Mouse (Mus musculus) cerebellum, adult 9-11 months (tissue): ENCODE results near the gene Adi1.
A peak's percentile ranks its signal among the peaks of the same experiment; 100 is the strongest.

Experiments used
- DNase-seq: peaks from one replicate; pipeline ENCODE4 v3.0.0; 2022

Gene Adi1

DNA sequence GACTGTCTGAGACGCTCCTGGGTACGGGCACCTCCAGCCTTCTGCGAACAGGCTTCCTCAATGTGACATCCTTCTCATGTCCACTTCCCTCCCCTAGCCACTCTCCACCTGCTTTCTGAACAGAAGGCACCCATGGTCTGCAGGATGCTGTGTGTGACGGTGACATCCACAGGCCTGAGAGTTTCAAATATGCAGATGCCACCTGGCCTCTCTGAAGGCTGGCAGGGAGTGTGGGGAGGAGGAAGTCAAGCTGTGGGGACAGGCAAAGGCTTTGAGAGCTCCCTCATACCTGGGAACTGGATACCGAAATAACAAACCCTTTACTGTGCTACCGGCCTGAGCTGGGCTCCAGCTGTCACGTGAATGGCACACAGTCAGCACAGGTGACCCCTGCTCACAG, 19.7 kb downstream of the Adi1 start:
- DNase-seq: peak; percentile 77

DNA sequence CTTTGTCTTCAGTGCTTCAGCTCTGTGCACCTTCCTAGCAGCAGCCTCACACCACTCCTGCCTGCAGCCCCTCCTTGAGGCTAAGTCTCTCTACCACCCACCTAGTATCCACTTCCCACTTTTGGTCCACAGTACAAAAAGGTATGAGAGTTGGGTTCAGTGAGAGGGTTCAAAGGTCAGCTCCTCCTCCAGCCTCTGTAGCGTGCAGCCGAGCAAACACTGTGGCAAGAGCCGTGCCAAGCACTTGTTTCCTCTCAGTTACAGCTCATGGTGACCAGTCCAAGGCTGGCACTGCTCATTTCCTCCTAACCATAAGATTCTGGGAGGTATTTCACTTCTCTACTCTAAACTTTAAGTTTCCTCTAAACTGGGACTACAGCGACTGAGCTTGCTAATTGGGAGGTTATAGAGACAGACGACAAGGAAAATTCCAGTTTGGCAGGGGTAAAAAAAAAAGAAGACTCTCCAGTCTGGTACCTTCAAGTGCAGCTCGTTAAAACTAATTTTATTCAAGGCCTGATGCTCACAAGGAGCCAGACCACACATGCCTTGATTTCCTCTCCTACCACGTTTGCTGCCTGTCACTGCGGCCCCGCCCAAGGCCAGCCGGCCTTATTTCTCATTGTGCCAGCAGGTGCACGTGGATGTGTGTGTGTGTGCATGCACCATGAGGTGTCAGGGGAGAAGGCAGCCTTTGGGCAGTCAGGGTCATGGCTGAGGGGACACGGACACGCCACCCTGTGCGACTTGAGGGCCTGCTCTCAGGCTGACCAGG, 23.0 kb downstream of the Adi1 start:
- DNase-seq: no peak

- no peak for DNase-seq
These were observed 24.1 kb downstream of the Adi1 start for GRCm38 (mm10) chr12:28699086-28699485.

- DNase-seq: peak; percentile 78
These were observed 24.6 kb downstream of the Adi1 start for GRCm38 (mm10) chr12:28699656-28700055.

GRCm38 (mm10) chr12:28700101-28700511, 25.1 kb downstream of the Adi1 start:
- peak; percentile 54 for DNase-seq

GRCm38 (mm10) chr12:28700561-28701025, 25.6 kb downstream of the Adi1 start:
- DNase-seq: peak; percentile 84

- DNase-seq: no peak
These were observed 26.3 kb downstream of the Adi1 start for GRCm38 (mm10) chr12:28701302-28701701.

DNA sequence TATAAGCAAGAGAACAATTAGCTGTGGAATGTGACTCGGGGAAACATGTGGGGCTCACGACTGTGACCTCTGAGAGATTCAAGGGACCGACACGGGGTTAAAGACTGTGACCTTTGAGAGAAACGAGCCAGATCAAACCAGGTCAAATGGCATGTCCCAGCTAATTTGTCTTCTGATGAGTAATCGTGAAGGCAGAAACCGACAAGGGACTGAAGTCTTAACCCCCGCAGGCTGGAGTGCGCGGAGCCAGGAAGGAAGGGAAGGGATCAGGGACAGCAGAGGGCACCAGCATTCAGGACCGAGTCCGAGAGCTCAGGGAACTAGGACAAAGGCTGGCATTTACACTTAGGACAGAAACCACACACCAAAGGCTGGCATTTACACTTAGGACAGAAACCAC, 29.4 kb downstream of the Adi1 start:
- no peak for DNase-seq

- no peak for DNase-seq
These were observed 30.2 kb downstream of the Adi1 start for GRCm38 (mm10) chr12:28705204-28705603.

- no peak for DNase-seq
These were observed 33.1 kb downstream of the Adi1 start for GRCm38 (mm10) chr12:28708154-28708553.

DNA sequence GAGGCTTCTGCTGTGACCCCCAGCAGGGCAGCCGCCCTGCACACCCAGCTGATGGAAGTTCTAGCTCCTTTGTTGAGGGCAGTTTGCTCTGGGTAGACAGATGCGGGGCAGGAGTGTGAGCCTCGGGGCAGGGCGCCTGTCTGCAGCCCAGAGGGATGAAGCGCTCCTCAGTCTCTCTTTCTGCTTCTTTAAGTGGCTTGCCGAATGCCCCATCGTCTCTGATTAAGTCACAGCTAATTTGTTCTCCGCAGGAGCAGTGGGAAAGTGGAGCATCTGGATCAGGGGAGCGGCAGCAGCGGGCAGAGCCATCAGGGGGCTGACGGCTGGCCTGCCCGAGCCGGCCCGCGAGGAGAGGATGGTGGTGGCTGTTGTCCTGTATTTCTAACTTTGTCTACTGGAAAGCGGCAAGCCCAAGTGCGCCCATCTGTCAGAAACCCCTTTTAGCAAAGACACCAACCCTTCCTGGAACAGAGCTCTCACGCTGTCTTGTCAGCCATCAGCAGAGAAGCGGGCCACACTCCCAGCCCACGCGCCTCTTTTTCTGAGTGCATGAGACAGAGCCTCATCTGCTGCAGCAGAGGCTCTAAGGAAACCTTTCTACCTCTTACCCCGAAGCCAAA, 35.6 kb downstream of the Adi1 start:
- no peak for DNase-seq

DNA sequence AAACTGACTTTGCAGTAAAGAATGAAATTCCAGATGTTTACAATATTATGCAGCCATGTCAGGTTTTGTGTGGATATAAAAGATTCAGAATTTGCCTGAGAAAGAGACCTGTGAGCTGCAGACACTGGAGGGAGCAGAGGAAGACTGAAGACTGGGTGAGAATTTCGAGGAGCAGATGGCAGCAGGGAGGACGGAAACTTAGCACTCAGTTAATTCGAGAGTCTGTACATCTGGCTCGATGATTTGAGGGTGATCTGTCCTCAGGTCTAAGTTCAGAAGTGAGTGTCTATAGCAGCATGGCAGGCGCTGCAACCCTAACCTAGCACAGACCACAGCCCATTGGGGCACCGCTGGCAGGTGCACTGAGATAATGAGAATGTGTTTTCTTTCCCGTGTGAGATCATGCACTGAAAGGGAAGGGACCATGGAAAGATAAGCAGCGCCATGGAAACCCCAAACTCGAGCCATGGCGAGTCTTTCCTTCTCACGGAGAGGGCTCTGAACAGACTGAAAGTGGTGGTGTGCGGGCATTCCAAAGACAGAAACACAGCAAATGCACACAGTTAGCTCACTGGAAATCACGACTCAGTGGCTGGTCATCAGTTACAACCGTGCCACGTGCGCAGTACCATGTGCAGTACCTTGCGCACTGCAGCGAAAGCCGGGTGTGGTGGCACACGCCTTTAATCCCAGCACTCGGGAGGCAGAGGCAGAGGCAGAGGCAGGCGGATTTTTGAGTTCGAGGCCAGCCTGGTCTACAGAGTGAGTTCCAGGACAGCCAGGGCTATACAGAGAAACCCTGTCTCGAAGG, 40.0 kb downstream of the Adi1 start:
- DNase-seq: no peak

DNA sequence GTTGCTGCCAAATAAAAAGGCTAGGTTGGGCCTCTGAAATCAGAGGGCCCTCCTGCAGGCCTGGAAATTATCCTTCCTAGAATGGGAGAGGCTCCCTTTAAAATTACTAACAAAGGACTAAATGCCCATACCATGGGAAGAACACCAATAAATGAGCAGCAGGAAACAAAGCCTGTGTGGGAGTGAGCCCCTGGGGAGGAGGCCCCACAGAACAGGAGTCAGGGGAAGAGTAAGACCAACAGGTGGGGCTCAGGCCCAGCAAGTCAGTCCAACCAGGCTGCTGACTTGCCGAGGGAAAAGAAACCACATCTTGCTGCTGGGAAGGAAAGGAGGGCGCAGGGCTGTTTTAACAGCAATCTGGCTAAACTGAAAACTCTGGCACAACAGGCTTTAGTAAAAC, 42.0 kb downstream of the Adi1 start:
- DNase-seq: no peak

DNA sequence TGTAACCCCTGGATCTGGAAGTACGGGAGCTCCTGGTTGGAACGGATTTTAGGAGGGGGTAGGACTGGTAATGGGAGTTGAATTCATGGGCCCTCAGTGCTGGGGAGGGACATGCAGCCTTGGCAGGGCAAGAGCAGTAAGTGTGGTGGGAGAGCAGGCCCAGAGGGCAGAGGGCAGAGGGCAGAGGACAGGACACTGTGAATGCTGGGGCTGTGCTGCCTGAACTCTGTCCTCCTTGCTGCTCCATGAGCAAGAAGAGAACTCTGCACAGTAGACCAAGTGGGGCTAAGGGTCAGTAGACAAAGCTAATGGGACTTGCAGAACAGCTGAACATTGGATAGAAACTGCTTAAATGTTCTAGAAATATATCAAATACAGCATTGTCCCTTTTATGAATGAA, 43.1 kb downstream of the Adi1 start:
- DNase-seq: no peak

DNA sequence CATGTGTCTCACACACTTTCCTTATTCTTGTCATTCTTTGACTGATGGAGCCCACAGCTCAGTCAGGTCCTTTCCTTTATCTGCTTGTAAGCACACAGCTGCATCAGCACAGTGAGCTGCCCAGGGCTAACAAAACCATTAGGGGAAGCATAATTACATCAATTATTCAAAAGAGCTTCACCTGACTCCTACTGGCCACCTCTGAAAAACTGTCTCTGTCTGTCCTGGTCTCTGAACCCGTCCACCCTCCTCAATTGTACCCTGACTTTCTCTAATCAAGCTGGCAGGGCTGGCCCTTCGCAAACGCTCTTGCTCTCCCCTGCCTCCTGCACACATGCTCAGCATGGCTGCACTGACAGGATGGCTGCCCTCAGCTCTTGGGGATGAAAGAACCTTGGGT, 49.3 kb downstream of the Adi1 start:
- no peak for DNase-seq

- DNase-seq: no peak
These were observed 51.2 kb downstream of the Adi1 start for GRCm38 (mm10) chr12:28726204-28726603.

- no peak for DNase-seq
These were observed 52.0 kb downstream of the Adi1 start for GRCm38 (mm10) chr12:28727061-28727460.
